Mouse (Mus musculus) ES-Bruce4 (cell line): ENCODE measurements around the gene Spp2.

ENCODE experiments used
- CTCF ChIP-seq: IDR thresholded peaks from one replicate; pipeline ENCODE4 v1.8.1; 2011; ENCODE audit warnings: low read depth, low read length
- POLR2A ChIP-seq: IDR thresholded peaks from one replicate; pipeline ENCODE4 v1.8.1; 2011; ENCODE audit warnings: low read length; ENCODE audit not compliant: insufficient read depth

GRCm38 (mm10) chr1:88459196-88459595 lies 52.4 kb downstream of the Spp2 start:
- TF ChIP-seq CTCF, result no peak
- TF ChIP-seq POLR2A, result no peak
